Comparison of ENCODE assay signal across 9 mouse cellular contexts in genomic region chr7:25711731-25712197, GRCm38 (mm10). TPM values are rescaled to one million over a fixed set of nuclear protein-coding genes. Genes with fewer than 3 reads are reported as not detected.
DNase-seq lines count a peak whose midpoint lies in the region.
"Had no signal": no experiment of that assay in that cellular context is flagged by ENCODE, and none has a peak within 500 bp of the region (broad histone marks: within the 10 kb centered on the region; RNA-seq: fewer than 3 reads in every experiment).

No protein-coding gene starts in this region.

- peaks cover 35% of the 10 kb centered on the region for H3K79me2 ChIP-seq in macrophage (ENCODE audit: inconsistent target)

- peak overlapping the region; percentile 75 for H3K27ac ChIP-seq in embryonic facial prominence, embryonic 10.5 days (replicated peaks)
- H3K27ac ChIP-seq in macrophage = peak overlapping the region; percentile 10
- H3K27ac ChIP-seq: kidney, postnatal 0 days had no signal

- no peaks in the 10 kb centered on the region for H3K9me3 ChIP-seq in embryonic facial prominence, embryonic 10.5 days

- intact Hi-C loops in heart, postnatal 25 days (cut with DNase I) = no loop called here

- WGBS in embryonic facial prominence, embryonic 10.5 days = 16% methylated on average over 7 of the region's 7 CpGs
- WGBS in macrophage (ENCODE audit: missing documents) = 21% methylated on average over 7 of the region's 7 CpGs

- no peaks in the 10 kb centered on the region for H3K27me3 ChIP-seq in embryonic facial prominence, embryonic 10.5 days (replicated peaks; ENCODE audit: low read depth, poor library complexity, severe bottlenecking)

- H3K4me3 ChIP-seq in embryonic facial prominence, embryonic 10.5 days = peak overlapping the region; percentile 26
- no peak overlapping the region for H3K4me3 ChIP-seq in macrophage (ENCODE audit: inconsistent target)

- H3K4me1 ChIP-seq in embryonic facial prominence, embryonic 10.5 days = peaks cover 54% of the 10 kb centered on the region

- H3K36me3 ChIP-seq in embryonic facial prominence, embryonic 10.5 days (replicated peaks) = peaks cover 50% of the 10 kb centered on the region
- H3K36me3 ChIP-seq in macrophage (ENCODE audit: inconsistent target) = peaks cover 36% of the 10 kb centered on the region

- peak; percentile 62 for DNase-seq in adrenal gland, postnatal 10 days
- no peak for DNase-seq in adrenal gland, adult 18-20 months (ENCODE audit: low spot score in 2 of 2)
- DNase-seq in MN1 (ENCODE audit: low spot score) = peak; percentile 94
- DNase-seq in embryonic facial prominence, embryonic 10.5 days (ENCODE audit: low spot score) = peak; percentile 85
- DNase-seq in heart, postnatal 25 days (ENCODE audit: low spot score) = peak; percentile 79
- DNase-seq in urinary bladder, postnatal 25 days (ENCODE audit: low spot score) = peak; percentile 58
- no peak for DNase-seq in lung, postnatal 14 days

RNA-seq across cellular contexts. Expression of gene Ccdc97, which starts 7.1 kb away (rescaled TPM):
- 10 to 100 TPM; 40.4 to 46.1 TPM for total RNA-seq in adrenal gland, postnatal 10 days (2021)
- total RNA-seq in adrenal gland, adult 18-20 months (2021) = 10 to 100 TPM; 52.1 to 53.0 TPM
- 31.6 and 33.2 TPM in 2 replicates for polyA plus RNA-seq in embryonic facial prominence, embryonic 10.5 days (2016; fragmentation: Nextera tagmentation; extraction: Ambion mirVana)
- total RNA-seq in heart, postnatal 25 days (2021) = 10 to 100 TPM; 50.3 to 52.7 TPM
- total RNA-seq in macrophage (2018; cell fraction: chromatin; rRNA removed) = 100 to 1,000 TPM in 1 of 26 experiments, 10 to 100 TPM in 25; 24.7 to 122 (median 61.4) TPM
- 10 to 100 TPM; 20.2 to 48.3 (median 37.1) TPM for total RNA-seq in macrophage (2018; cell fraction: cytosol; rRNA removed)
- 10 to 100 TPM; 25.6 to 91.8 (median 48.4) TPM for total RNA-seq in macrophage (2018; cell fraction: nucleus; rRNA removed)
- 21.9 to 33.1 TPM (median 32.9 TPM) in 3 replicates for polyA plus RNA-seq in macrophage (2018)

RNA-seq across cellular contexts. Expression of gene Tgfb1, which starts 25.0 kb away (rescaled TPM):
- total RNA-seq in adrenal gland, postnatal 10 days (2021) = 10 to 100 TPM; 48.7 to 49.6 TPM
- 10 to 100 TPM; 26.2 to 36.0 TPM for total RNA-seq in adrenal gland, adult 18-20 months (2021)
- 1.2 and 1.5 TPM in 2 replicates for polyA plus RNA-seq in embryonic facial prominence, embryonic 10.5 days (2016; fragmentation: Nextera tagmentation; extraction: Ambion mirVana)
- total RNA-seq in heart, postnatal 25 days (2021) = 10 to 100 TPM; 23.8 to 24.5 TPM
- total RNA-seq in macrophage (2018; cell fraction: chromatin; rRNA removed) = 100 to 1,000 TPM; 119 to 524 (median 241) TPM
- total RNA-seq in macrophage (2018; cell fraction: cytosol; rRNA removed) = 100 to 1,000 TPM; 316 to 653 (median 465) TPM
- 100 to 1,000 TPM; 187 to 584 (median 334) TPM for total RNA-seq in macrophage (2018; cell fraction: nucleus; rRNA removed)
- 329 to 471 TPM (median 343 TPM) in 3 replicates for polyA plus RNA-seq in macrophage (2018)

RNA-seq across cellular contexts. Expression of gene B9d2, which starts 31.2 kb away (rescaled TPM):
- 10 to 100 TPM; 15.7 to 19.0 TPM for total RNA-seq in adrenal gland, postnatal 10 days (2021)
- 10 to 100 TPM; 15.0 to 16.2 TPM for total RNA-seq in adrenal gland, adult 18-20 months (2021)
- polyA plus RNA-seq in embryonic facial prominence, embryonic 10.5 days (2016; fragmentation: Nextera tagmentation; extraction: Ambion mirVana) = 33.5 and 34.1 TPM in 2 replicates
- 10 to 100 TPM in 1 of 2 experiments, 1 to 10 TPM in 1; 8.3 to 10.9 TPM for total RNA-seq in heart, postnatal 25 days (2021)
- total RNA-seq in macrophage (2018; cell fraction: chromatin; rRNA removed) = 10 to 100 TPM in 19 of 26 experiments, 1 to 10 TPM in 7; 5.0 to 21.3 (median 11.6) TPM
- 10 to 100 TPM in 25 of 26 experiments, 1 to 10 TPM in 1; 9.7 to 17.8 (median 14.2) TPM for total RNA-seq in macrophage (2018; cell fraction: cytosol; rRNA removed)
- total RNA-seq in macrophage (2018; cell fraction: nucleus; rRNA removed) = 10 to 100 TPM in 15 of 26 experiments, 1 to 10 TPM in 11; 4.5 to 20.0 (median 11.0) TPM
- 6.8 to 17.7 TPM (median 9.7 TPM) in 3 replicates for polyA plus RNA-seq in macrophage (2018)

RNA-seq across cellular contexts. Expression of gene Tmem91, which starts 36.8 kb away (rescaled TPM):
- 1 to 10 TPM in 1 of 2 experiments, under 1 TPM in 1; 0.90 to 1.9 TPM for total RNA-seq in adrenal gland, postnatal 10 days (2021)
- not detected for total RNA-seq in adrenal gland, adult 18-20 months (2021)
- polyA plus RNA-seq in embryonic facial prominence, embryonic 10.5 days (2016; fragmentation: Nextera tagmentation; extraction: Ambion mirVana) = 2.6 and 3.6 TPM in 2 replicates
- not detected for total RNA-seq in heart, postnatal 25 days (2021)
- 1 to 10 TPM in 21 of 26 experiments, under 1 TPM in 3, not detected in 2; 0.51 to 5.9 (median 2.9) TPM for total RNA-seq in macrophage (2018; cell fraction: chromatin; rRNA removed)
- 1 to 10 TPM in 10 of 26 experiments, under 1 TPM in 14, not detected in 2; 0.19 to 2.0 (median 0.92) TPM for total RNA-seq in macrophage (2018; cell fraction: cytosol; rRNA removed)
- 1 to 10 TPM in 18 of 26 experiments, under 1 TPM in 6, not detected in 2; 0.56 to 3.5 (median 1.9) TPM for total RNA-seq in macrophage (2018; cell fraction: nucleus; rRNA removed)
- 0.25 to 0.59 TPM (median 0.32 TPM) in 3 replicates for polyA plus RNA-seq in macrophage (2018)

RNA-seq across cellular contexts. Expression of gene Hnrnpul1, which starts 42.8 kb away (rescaled TPM):
- 100 to 1,000 TPM; 114 to 125 TPM for total RNA-seq in adrenal gland, postnatal 10 days (2021)
- total RNA-seq in adrenal gland, adult 18-20 months (2021) = 10 to 100 TPM; 83.8 to 94.4 TPM
- 60.8 and 62.5 TPM in 2 replicates for polyA plus RNA-seq in embryonic facial prominence, embryonic 10.5 days (2016; fragmentation: Nextera tagmentation; extraction: Ambion mirVana)
- total RNA-seq in heart, postnatal 25 days (2021) = 10 to 100 TPM; 77.8 TPM
- total RNA-seq in macrophage (2018; cell fraction: chromatin; rRNA removed) = 100 to 1,000 TPM in 21 of 26 experiments, 10 to 100 TPM in 5; 69.6 to 173 (median 119) TPM
- total RNA-seq in macrophage (2018; cell fraction: cytosol; rRNA removed) = 100 to 1,000 TPM; 100 to 165 (median 125) TPM
- total RNA-seq in macrophage (2018; cell fraction: nucleus; rRNA removed) = 100 to 1,000 TPM in 16 of 26 experiments, 10 to 100 TPM in 10; 80.4 to 149 (median 106) TPM
- polyA plus RNA-seq in macrophage (2018) = 94.5 to 149 TPM (median 100 TPM) in 3 replicates

Comparison
In these comparisons a context has a peak if more than half of its experiments do, and no peak if none do; other contexts are left out.
1. DNase-seq: peak in adrenal gland, postnatal 10 days (single experiment), MN1 (single experiment), embryonic facial prominence, embryonic 10.5 days (single experiment), heart, postnatal 25 days (single experiment) and urinary bladder, postnatal 25 days (single experiment); none in adrenal gland, adult 18-20 months (0 of 2) and lung, postnatal 14 days (single experiment).